Mouse (Mus musculus): ENCODE measurements around the gene Meis3. TPM values are rescaled to one million over a fixed set of nuclear protein-coding genes. Genes with fewer than 3 reads are reported as not detected.
A peak's percentile ranks its signal among the peaks of the same experiment; 100 is the strongest.

Gene Meis3
- polyA plus RNA-seq, 1 experiment: 4.5 TPM

DNA sequence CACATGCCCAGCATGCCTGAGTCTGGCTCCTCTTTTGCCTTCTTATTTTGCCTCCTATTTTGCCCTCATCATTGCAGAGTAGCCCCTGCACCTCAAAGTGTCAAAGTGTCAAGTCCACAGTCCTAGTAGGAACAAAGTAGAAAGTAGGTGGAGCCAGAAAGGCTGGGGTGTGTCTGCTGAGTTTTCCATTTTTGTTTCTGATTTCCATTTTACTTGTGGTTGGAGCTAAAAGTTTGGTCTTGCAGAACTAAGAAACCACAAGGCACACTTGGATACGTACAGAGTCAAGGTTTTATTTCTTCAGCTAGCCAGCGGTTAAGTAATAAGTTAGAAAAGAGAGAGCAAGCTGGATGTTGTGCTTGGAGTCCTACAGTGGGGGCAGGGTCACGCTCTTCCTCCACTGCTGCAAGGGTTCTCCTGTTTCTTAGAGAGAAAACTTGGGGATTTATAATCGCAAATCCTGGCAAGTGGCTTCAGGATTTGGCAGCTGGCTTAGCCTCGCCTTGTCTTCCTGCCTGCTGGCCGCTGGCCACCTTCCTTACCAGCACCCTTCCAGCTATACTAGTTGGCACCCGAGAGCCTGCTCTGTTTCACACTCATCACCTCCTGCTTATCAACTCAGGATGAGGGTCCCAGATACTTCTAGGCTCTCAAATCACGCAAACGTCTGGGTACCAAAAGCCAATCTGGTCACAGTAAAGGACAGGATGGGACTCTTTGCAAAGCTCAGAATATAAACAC lies 19.6 kb upstream of the Meis3 start:
- Histone ChIP-seq H3K4me1 (ENCODE audit: control insufficient read depth, insufficient read depth, low read length) (peaks cover 2% of the 10 kb centered on the region), H3K27ac (ENCODE audit: insufficient read depth, low read length) (no peak overlapping the region), H3K27me3 (ENCODE audit: control insufficient read depth, insufficient read depth, low read length, poor library complexity, severe bottlenecking) (no peaks in the 10 kb centered on the region), H3K9me3 (replicated peaks; ENCODE audit: control insufficient read depth, insufficient read depth, low read length, poor library complexity, severe bottlenecking) (no peaks in the 10 kb centered on the region), H3K36me3 (ENCODE audit: control insufficient read depth, insufficient read depth, low read length, poor library complexity, severe bottlenecking) (no peaks in the 10 kb centered on the region), H3K4me3 (ENCODE audit: low read depth, low read length) (no peak overlapping the region), H3K9ac (ENCODE audit: low read depth, poor library complexity, severe bottlenecking) (no peak overlapping the region)
- TF ChIP-seq EP300 (IDR thresholded peaks at IDR 0.05; ENCODE audit: insufficient read depth, low read depth, low read length) (no peak), POLR2A (IDR thresholded peaks at IDR 0.05; ENCODE audit: insufficient read depth, low read length) (no peak), CTCF (IDR thresholded peaks at IDR 0.05; ENCODE audit: low read depth, low read length) (no peak)

- Histone ChIP-seq H3K9me3 (replicated peaks; ENCODE audit: control insufficient read depth, insufficient read depth, low read length, poor library complexity, severe bottlenecking) (no peaks in the 10 kb centered on the region), H3K36me3 (ENCODE audit: control insufficient read depth, insufficient read depth, low read length, poor library complexity, severe bottlenecking) (no peaks in the 10 kb centered on the region)
- TF ChIP-seq CTCF (IDR thresholded peaks at IDR 0.05; ENCODE audit: low read depth, low read length): no peak
- no peak for TF ChIP-seq EP300 (IDR thresholded peaks at IDR 0.05; ENCODE audit: insufficient read depth, low read depth, low read length)
- no peak for TF ChIP-seq POLR2A (IDR thresholded peaks at IDR 0.05; ENCODE audit: insufficient read depth, low read length)
Observed at GRCm38 (mm10) chr7:16156105-16156714, 18.7 kb upstream of the Meis3 start.

DNA sequence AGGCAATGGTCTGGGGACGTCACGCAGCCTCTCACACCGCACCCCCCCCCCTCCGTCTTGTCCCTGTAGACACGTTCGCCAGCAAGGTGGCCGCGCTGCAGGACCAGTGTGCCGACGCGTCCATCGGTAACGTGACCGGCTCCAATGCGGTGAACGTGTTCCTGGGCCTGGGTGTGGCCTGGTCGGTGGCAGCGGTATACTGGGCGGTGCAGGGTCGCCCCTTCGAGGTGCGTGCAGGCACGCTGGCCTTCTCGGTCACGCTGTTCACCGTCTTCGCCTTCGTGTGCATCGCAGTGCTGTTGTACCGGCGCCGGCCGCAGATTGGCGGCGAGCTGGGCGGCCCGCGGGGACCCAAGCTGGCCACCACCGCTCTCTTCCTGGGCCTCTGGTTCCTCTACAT lies 16.2 kb upstream of the Meis3 start:
- no peaks in the 10 kb centered on the region for H3K27me3 ChIP-seq (ENCODE audit: control insufficient read depth, insufficient read depth, low read length, poor library complexity, severe bottlenecking)
- H3K4me1 ChIP-seq (ENCODE audit: control insufficient read depth, insufficient read depth, low read length): no peaks in the 10 kb centered on the region
- H3K9ac ChIP-seq (ENCODE audit: low read depth, poor library complexity, severe bottlenecking): 0 out of 2 replicates have a peak overlapping the region, but pooled peaks have one; percentile 3
- no peak overlapping the region for H3K27ac ChIP-seq (ENCODE audit: insufficient read depth, low read length)
- no peaks in the 10 kb centered on the region for H3K9me3 ChIP-seq (replicated peaks; ENCODE audit: control insufficient read depth, insufficient read depth, low read length, poor library complexity, severe bottlenecking)
- H3K36me3 ChIP-seq (ENCODE audit: control insufficient read depth, insufficient read depth, low read length, poor library complexity, severe bottlenecking): no peaks in the 10 kb centered on the region
- TF ChIP-seq EP300 (IDR thresholded peaks at IDR 0.05; ENCODE audit: insufficient read depth, low read depth, low read length) (no peak), POLR2A (IDR thresholded peaks at IDR 0.05; ENCODE audit: insufficient read depth, low read length) (no peak), CTCF (IDR thresholded peaks at IDR 0.05; ENCODE audit: low read depth, low read length) (no peak)
- H3K4me3 ChIP-seq (ENCODE audit: low read depth, low read length): peak overlapping the region; percentile 42

More at GRCm38 (mm10) chr7:16156105-16156714, 18.7 kb upstream of the Meis3 start:
- Histone ChIP-seq H3K27ac (ENCODE audit: insufficient read depth, low read length) (no peak overlapping the region), H3K4me1 (ENCODE audit: control insufficient read depth, insufficient read depth, low read length) (peaks cover 2% of the 10 kb centered on the region), H3K27me3 (ENCODE audit: control insufficient read depth, insufficient read depth, low read length, poor library complexity, severe bottlenecking) (no peaks in the 10 kb centered on the region), H3K4me3 (ENCODE audit: low read depth, low read length) (no peak overlapping the region), H3K9ac (ENCODE audit: low read depth, poor library complexity, severe bottlenecking) (no peak overlapping the region)

GRCm38 (mm10) chr7:16160702-16161101 lies 14.2 kb upstream of the Meis3 start:
- H3K4me3 ChIP-seq (ENCODE audit: low read depth, low read length): no peak overlapping the region
- TF ChIP-seq EP300 (IDR thresholded peaks at IDR 0.05; ENCODE audit: insufficient read depth, low read depth, low read length): no peak
- TF ChIP-seq CTCF (IDR thresholded peaks at IDR 0.05; ENCODE audit: low read depth, low read length): no peak
- no peak for TF ChIP-seq POLR2A (IDR thresholded peaks at IDR 0.05; ENCODE audit: insufficient read depth, low read length)
- H3K27ac ChIP-seq (ENCODE audit: insufficient read depth, low read length): no peak overlapping the region
- H3K27me3 ChIP-seq (ENCODE audit: control insufficient read depth, insufficient read depth, low read length, poor library complexity, severe bottlenecking): no peaks in the 10 kb centered on the region
- H3K36me3 ChIP-seq (ENCODE audit: control insufficient read depth, insufficient read depth, low read length, poor library complexity, severe bottlenecking): no peaks in the 10 kb centered on the region
- H3K4me1 ChIP-seq (ENCODE audit: control insufficient read depth, insufficient read depth, low read length): no peaks in the 10 kb centered on the region
- no peak overlapping the region for H3K9ac ChIP-seq (ENCODE audit: low read depth, poor library complexity, severe bottlenecking)
- no peaks in the 10 kb centered on the region for H3K9me3 ChIP-seq (replicated peaks; ENCODE audit: control insufficient read depth, insufficient read depth, low read length, poor library complexity, severe bottlenecking)

DNA sequence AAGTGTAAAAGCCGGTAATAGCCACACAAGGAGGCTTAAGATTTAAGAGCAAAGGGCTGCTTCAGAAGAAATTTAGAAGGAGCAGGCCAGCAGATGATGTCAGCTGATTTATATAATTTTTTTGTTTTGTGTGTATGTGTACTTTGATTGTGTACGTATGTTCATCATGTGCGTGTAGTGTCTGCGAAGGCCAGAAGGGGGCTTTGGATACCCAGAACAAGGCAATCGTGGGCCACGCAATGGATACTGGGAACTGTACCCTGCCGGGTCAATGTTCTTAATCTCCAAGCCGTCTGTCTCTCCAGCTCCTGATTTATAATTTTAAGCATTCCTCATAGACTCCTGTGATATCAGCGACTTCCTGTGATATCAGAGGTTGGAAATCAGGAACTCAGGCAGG lies 13.6 kb upstream of the Meis3 start:
- Histone ChIP-seq H3K27me3 (ENCODE audit: control insufficient read depth, insufficient read depth, low read length, poor library complexity, severe bottlenecking) (no peaks in the 10 kb centered on the region), H3K9ac (ENCODE audit: low read depth, poor library complexity, severe bottlenecking) (no peak overlapping the region), H3K4me1 (ENCODE audit: control insufficient read depth, insufficient read depth, low read length) (no peaks in the 10 kb centered on the region), H3K4me3 (ENCODE audit: low read depth, low read length) (no peak overlapping the region), H3K27ac (ENCODE audit: insufficient read depth, low read length) (no peak overlapping the region), H3K9me3 (replicated peaks; ENCODE audit: control insufficient read depth, insufficient read depth, low read length, poor library complexity, severe bottlenecking) (no peaks in the 10 kb centered on the region), H3K36me3 (ENCODE audit: control insufficient read depth, insufficient read depth, low read length, poor library complexity, severe bottlenecking) (no peaks in the 10 kb centered on the region)
- TF ChIP-seq EP300 (IDR thresholded peaks at IDR 0.05; ENCODE audit: insufficient read depth, low read depth, low read length) (no peak), CTCF (IDR thresholded peaks at IDR 0.05; ENCODE audit: low read depth, low read length) (no peak), POLR2A (IDR thresholded peaks at IDR 0.05; ENCODE audit: insufficient read depth, low read length) (no peak)

DNA sequence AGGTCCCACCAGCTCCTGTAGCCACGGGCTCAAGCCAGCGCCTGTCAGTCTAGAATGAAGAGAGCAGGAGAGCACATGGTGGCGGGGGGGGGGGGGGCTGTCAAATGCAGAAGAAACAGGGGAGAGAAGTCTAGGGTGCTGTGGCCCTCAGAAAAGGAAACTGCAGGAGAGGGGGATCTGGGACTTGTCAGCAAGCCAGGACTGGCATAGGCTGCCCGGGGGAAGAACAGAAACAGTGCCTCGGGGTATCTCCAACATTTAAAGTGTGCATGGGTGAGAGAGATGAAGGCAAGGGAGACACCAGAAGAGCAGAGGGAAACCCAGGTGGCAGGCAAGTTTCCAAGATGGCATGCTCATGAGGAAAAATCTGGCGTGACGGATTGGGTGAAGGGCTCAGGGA lies 12.9 kb upstream of the Meis3 start:
- TF ChIP-seq CTCF (IDR thresholded peaks at IDR 0.05; ENCODE audit: low read depth, low read length) (no peak), POLR2A (IDR thresholded peaks at IDR 0.05; ENCODE audit: insufficient read depth, low read length) (no peak), EP300 (IDR thresholded peaks at IDR 0.05; ENCODE audit: insufficient read depth, low read depth, low read length) (no peak)
- Histone ChIP-seq H3K9me3 (replicated peaks; ENCODE audit: control insufficient read depth, insufficient read depth, low read length, poor library complexity, severe bottlenecking) (no peaks in the 10 kb centered on the region), H3K4me3 (ENCODE audit: low read depth, low read length) (no peak overlapping the region), H3K27ac (ENCODE audit: insufficient read depth, low read length) (no peak overlapping the region), H3K36me3 (ENCODE audit: control insufficient read depth, insufficient read depth, low read length, poor library complexity, severe bottlenecking) (no peaks in the 10 kb centered on the region), H3K9ac (ENCODE audit: low read depth, poor library complexity, severe bottlenecking) (no peak overlapping the region), H3K4me1 (ENCODE audit: control insufficient read depth, insufficient read depth, low read length) (no peaks in the 10 kb centered on the region), H3K27me3 (ENCODE audit: control insufficient read depth, insufficient read depth, low read length, poor library complexity, severe bottlenecking) (no peaks in the 10 kb centered on the region)
